Mouse (Mus musculus): ENCODE measurements around the gene Sdr39u1. TPM values are rescaled to one million over a fixed set of nuclear protein-coding genes. Genes with fewer than 3 reads are reported as not detected.

Gene Sdr39u1
- total RNA-seq (2021), result 100 to 1,000 TPM in 1 of 2 experiments, 10 to 100 TPM in 1; 90.9 to 109 TPM
- long read RNA-seq, experiment 1, transcript Sdr39u1-207 (5 exons, 867 nt), result minor isoform, 13 of 122 reads
- long read RNA-seq, experiment 1, transcript Sdr39u1-201 (6 exons, 1,255 nt), result major isoform, 78 of 122 reads
- long read RNA-seq, experiment 1, partial matches to known transcripts, result 5 of 122 reads
- long read RNA-seq, experiment 1, other reads (novel, unspliced or antisense), result 20 of 122 reads
- long read RNA-seq, experiment 2, transcript Sdr39u1-201 (6 exons, 1,255 nt), result major isoform, 58 of 76 reads
- long read RNA-seq, experiment 2, partial matches to known transcripts, result 4 of 76 reads
- long read RNA-seq, experiment 2, other reads (novel, unspliced or antisense), result 5 of 76 reads

DNA sequence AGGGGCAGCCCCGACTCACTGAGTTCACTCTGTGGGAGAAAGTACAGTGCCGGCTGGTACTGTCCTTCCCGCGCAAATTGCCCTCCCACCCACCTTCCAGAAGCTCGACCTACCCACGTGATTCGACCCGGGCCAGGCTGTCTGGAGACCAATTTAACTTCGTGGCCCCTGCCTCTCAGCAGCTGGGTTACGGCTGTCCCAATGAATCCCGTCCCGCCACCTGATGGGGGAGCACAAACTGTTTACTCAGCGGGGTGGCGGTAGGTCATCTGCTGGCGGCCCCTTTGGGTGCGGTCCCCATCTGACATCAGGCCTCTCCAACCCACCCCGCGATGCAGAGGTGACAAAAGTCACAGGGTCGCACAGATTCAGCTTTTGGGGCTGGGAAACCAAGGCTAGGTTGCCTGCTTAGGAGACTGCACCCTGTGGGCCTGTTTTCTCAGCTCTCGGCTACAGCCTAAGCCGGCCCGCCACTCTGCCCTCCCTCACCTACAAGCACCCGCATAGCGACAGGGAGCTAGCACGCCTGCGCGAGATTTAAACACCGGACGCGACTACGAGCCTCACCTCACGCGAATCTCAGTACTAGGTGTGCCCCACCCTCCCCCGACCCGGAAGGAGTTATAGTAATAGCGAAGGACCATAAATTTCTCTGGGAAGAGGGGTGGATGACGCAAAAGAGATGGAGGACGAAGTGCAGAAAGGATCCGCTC, at the start of gene Sdr39u1:
Gene Sdr39u1 (minus strand): TSS at position 593 of the 713 bp plus-strand sequence.
- DNase-seq, result peak; percentile 92

DNA sequence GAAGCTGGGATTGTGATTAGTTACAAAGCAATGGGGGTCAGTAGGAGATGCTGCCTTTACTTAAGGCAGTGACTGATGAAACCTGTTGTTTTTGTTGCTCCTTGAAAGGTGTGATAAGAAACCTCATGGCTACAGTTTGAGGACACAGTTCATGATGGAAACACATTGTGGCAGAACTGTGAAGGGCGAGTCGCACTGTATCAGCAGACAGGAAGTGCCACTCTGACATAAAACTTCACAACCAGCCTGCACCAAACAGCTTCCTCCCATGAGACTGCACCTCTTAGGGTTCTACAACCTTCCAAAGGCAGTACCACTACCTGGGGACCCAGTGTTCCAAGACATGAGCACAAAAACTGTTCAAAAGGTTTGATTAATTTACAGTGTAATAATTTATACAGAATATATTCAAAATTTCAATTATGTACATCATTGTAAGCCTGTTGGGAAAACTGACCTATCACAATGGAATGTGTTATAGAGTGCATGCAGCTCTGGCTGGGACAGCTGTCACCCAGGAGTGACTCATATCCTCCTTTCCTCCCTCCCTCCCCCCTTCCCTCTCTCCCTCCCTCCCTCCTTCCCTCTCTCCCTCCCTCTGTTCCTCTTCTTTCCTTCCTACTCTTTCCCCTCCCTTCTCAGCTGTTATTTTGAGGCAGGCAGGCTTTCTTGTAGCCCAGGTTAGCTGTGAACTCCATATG, 46.3 kb upstream of the Sdr39u1 start:
- no peak for DNase-seq

DNA sequence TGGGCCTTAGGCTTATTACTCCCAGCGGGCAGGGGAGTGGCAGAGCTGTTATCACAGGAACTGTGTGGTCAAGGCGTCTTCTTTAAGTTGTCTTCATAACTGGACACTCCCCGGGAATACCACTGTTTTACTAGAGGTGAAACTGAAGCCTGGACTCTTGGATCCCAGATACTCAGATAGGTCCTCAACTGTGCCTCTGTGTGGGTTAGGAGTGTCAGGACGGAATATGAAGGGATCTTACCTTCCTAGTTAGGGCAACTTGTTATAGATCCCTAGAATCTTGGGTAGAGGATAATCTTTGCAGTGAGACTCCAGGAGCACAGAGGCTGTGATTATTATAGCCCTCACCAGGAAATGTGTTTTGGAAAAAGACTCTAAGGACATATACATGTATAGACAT, 44.5 kb upstream of the Sdr39u1 start, which contains the start of gene Cma1:
Gene Cma1 (minus strand): TSS at position 101 of the 400 bp plus-strand sequence.
- no peak for DNase-seq

DNA sequence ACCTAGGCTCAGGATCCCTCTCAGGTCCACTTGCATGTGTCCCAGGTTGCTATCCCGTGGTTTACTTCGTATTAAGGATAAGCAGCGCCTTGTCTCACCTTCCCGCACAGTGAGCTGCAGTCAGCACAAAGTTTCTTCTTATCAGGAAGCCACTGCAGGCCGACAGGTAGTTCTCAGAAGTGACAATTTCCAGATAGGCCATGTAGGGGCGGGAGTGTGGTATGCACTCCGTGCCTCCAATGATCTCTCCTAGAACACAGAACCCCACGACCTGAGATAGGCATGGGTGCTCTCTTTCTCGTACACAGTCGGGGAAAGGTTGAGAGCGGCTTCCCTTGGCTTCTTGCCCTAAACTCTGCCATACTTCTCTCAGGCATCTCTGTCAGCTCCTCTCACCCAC, 43.5 kb upstream of the Sdr39u1 start:
- DNase-seq, result no peak

DNA sequence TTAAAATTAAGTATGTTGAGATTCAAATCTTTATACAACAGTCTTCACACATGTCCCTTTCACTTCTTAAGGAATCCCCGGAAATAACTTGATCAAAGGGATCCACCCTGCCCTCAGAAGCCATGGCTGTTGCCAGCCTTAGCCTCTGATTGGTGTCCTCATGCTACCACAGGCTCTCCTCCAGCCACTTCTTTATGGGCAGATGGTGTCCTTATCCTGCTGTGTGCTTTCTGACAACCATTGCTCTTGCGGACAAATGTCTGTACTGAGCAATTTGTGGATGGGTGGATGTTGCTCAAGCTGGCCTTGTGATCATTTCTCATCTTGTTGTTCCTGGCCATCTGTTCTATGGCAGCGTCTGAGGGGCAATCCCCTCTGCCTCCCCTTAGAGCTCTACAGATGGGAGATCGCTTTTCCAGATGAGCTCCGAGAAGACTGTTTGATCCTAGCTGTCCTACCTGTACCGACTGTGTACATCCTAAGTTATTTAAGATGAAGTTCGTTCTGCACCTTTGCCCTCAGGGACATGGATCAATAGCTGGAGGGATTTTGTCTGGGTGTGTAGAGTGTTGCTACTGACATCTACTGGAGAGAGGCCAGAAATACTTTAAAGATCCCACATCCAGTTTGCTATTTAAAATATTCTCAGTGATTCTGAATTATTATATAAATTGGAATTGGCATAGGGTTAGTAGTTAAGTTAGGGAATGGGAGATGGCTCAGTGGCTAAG, 40.1 kb upstream of the Sdr39u1 start:
- DNase-seq, result no peak

DNA sequence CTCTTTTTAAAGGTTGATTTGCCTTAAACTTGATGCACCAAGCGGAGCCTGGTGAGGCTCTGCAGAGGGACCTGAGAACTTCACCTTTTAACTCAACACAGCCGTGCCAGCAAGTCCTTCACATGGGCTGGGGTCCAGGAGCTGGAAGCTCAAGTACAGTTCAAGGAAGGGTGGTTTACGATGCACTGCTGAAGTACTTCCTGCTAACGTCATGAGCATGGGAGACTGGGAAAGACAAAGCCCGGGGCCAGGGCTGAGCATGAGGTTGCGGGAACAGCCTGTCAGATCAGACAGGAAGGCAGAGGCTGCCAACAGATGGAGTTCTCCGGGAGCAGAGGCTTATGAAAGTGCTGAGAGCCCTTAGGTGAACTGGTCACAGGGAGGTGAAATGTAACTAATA, 33.5 kb upstream of the Sdr39u1 start:
- DNase-seq, result peak; percentile 33

DNA sequence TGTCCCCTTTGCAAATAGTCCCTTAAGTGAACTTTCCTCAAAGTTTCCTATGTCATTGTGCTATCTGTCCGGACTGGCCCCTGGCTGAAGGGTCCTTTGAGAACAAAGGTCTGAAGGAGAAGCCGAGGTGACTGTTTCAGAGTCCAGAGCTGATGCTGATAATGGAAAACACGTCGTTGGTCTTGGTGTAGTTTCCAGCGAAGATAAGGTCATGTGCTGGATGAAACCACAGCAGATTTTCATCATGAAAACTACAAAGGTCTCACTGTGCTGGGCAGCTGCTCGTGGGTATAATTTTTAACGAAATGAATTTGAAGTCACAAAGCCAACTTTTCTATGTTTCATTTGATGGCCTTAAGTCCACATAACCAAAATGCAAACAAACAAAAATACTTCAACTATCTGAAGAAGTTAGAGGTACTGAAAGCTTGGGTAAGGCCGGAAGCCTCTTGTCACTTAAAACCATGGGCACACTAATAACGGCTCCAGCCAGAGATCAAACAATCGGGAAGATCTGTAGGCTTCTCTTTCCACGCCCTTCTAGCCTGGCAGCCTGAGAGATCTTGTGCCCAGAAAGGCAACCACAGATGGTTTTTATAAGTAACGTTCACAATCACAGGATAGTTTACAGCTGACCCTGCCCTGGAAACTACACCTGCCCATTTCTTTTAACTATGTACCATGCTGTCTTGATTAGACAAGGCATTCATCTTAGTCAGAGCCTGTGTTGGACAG, 29.3 kb upstream of the Sdr39u1 start:
- no peak for DNase-seq

DNA sequence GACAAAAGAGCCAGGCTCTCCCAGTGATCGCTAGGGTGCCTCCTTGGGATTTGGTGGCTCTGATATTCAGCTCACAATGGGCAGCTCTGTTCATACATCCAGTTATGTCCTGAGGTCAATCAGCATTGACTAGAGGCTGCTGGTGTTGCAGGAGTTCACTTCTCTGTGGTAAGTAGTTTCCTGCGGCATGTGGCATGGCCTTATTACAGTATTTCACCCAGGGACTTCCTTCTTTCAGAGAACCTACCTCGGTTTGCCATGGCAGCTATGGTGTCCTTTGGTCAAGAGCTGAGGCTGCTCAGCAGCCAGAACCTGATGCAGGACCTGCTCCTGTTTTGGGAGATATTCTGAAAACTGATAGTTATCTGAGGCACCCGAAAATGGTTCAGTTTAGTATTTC, 26.8 kb upstream of the Sdr39u1 start:
- DNase-seq, result no peak

DNA sequence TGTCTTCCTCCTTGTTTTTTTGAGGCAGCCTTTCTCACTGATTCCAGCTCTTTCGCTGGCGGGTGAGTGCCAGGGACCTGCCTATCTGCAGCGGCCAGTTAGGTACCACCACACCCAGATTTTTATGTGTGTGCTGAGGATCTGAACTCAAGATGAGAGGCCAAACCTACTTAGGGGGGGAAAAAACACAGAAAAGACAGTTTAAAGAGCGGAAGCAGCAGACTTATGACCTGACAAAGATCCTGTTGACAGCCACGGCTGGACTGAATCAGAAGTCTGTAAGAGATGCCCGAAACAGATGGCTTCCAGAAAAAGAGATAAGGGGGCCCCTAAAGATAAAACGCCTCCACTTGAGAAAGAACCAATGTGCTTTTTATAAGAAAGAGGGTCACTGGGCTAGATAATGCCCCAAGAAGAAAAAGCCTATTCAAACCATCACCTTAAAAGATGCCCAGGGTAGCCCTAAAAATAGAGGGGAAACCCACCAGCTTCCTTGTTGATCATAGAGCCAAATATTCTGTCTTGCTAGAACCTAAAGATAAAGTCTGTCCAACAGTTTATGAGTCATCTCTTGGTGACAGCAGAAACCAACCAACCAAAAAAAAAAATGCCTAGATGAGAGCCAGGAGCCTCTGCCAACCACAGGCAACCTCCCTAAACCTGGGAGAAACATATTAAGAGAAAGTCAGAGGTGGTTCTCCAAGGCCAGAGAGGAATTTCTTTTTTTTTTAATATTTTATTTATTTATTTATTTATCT, 22.6 kb upstream of the Sdr39u1 start:
- DNase-seq, result no peak

DNA sequence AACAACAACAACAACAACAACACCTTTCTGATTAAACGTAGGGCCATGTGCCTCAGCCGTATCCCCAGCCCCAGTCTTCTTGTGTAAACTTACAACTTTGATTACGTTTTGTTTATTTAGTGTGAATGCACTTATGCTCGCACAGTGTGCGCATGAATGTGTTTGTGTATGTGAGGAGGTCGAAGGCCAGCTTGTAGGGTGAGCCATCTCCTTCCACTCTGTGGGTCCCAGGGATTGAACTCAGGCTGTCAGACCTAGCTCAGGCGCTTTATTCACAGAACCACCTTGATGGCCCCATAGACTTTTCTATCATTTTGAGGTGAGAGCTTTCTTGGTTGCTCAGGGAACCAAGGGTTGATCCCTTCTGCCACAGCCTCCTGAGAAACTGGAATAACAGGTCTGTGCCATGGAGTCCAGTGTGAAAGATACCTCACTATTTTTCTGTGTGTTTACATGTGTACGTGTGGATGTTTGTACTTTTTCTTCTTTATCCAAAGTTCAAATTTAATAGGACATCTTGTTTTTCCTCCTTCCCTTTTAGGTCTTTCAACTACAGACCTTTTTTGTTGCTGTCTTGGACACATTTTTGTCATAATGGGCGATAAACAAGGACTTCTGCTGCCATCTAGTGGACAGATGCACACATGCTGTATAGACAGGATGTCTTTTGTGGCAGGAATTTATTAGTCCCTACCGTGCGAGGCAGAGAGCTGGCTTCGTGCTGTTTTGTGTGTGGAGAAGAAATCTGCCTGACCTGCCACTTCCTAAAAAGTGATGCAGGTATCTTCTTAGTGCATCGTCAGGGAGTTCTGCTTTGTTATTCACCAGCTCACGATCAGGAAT, 18.4 kb upstream of the Sdr39u1 start:
- peak; percentile 81 for DNase-seq

DNA sequence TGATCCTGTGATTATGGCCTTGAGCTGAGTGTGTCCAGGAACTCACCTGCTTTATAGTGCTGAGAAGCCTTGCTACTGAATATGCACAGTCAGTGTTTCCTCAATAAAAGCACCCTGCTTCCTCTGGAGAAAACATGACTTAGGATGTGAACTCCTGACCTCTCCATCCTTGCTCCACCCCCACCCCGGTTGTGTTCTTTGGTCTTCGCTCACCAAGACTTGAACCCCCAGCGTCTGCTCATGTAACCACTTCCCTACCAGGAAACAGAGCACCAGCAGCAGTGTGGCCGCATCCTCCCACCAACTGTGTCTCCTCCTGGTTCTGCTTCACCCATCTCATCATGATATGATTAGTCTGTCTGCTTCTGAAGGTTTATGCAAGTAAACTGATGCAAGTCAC, 13.3 kb upstream of the Sdr39u1 start:
- no peak for DNase-seq

DNA sequence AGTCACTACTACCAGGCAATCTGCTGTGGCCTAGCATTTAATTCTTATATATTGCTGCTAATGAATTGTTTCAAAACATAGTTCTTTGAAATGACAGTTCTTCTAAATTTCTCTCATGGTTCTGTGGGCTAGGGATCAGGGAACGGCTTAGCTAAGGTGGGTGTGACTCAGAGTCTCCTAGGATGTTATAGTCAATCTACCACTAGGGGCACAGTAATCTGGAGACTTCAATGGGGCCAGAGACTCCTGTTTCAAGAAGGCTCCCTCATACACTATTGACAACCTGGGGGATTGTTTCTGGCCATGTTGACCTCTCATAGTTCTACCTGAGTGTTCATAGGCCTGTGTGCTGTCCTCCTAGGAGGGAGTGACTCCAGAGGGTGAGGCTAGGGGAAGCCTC, 5.4 kb upstream of the Sdr39u1 start:
- no peak for DNase-seq

DNA sequence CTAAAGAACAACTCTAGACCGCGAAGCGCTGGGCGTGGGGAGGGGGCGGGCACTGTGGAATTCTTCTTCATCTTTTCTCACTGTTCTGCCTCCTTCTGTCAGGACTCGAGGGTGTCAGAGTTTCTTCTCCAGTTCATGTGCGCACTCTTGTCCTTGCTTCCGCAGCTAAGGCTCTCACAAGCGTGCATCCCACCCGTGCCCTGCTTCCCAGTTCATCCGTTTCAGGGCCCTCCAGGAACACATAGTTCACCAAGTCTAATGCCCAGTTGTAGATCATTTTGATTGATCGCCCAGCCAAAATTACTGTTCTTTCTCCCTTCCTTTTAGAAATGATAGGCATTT, 292 bp upstream of the Sdr39u1 start:
- no peak for DNase-seq

DNA sequence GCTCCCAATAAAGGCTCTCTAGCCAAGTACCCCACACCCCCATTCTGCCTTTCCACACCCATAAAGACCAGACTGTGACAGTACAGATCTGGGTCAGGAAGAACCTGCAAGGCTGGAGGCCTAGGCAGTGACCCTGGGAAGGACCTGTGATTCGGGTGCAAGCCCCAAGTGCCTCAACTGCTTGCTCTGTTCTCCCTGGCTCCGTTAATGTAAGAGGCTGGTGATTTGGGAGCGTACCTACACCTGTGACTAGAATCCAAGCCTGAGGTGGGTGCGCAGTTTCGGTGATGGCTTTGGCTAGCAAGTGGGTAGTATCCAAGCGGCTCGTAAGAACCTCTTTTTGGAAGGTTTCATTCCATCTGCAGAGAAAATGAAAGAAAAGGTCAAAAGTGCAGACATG, 1.1 kb downstream of the Sdr39u1 start:
- no peak for DNase-seq

DNA sequence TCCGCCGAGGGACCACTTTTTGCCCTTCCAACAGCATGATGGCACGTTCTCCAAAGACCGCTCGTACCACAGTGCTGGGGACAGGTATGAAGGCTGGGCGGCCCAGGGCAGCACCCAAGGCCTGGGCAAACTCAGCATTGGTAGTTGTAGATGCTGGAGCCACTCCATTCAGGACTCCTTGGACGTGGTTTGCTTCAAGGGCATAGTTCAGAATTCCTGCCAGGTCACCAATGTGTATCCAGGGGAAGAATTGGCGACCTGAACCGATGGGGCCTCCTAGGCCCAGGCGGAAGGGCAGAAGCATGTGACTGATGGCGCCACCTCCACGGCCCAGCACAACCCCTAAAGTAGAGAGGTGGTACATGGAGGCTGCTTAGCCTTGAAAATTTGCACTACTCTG, 2.4 kb downstream of the Sdr39u1 start:
- DNase-seq, result peak; percentile 44

DNA sequence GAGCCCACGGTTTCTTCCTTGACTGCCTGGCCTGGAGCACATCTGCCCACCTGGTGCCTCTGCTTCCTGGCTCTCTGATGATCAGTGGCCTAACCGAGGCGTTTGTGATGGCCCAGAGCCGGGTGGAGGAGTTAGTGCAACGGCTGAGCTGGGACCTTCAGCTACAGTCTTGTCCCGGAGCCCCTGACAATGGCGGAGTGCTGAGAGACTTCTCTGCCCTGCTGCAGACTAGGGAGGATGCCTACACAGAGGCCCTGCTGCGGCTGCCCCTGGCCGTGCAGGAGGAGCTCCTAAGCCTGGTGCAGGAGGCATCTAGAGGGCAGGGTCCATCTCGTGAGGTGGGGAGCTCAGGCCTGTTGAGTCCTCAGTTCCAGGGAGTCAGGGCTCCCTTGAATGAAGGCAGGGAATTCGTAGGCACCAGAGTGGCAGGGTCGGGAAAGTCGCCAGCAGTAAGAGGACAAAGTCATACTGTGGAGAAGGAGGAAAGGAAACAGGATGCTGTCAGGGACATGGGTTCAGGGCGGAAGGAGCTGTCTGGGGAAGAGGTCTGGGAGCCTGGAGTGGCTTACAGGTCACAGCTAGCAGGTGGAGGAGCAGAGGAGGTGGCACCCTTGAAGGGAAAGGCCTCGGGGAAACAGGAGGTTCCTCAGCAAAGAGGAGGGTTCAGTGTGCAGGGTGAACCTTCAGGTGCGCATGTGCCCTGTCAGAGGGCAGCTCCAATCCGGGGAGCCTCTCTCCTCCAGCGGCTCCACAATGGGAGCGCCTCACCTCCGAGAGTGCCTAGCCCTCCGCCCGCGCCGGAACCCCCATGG, 13.3 kb downstream of the Sdr39u1 start:
- DNase-seq, result no peak

DNA sequence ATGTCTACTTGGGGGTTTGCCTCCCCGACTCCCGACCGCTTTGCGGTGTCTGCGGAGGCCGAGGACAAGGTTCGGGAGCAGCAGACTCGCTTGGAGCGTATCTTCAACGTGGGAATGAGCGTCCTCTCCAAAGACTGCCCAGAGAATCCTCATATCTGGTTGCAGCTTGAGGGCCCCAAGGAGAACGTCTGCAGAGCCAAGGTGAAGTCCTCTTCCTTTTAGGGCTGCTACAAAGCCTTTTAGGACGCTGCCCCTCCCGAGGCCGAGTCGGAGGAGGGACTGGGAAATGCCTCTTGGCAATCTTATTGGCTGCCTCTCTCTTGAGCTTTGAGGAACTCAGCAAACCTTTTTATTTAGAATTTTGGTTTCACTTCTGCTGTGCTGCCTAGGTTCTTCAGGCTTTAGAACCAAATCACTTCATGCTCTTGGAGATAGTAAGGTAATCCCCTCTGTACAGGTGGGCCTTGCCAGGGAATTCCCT, 14.3 kb downstream of the Sdr39u1 start:
- peak; percentile 67 for DNase-seq

DNA sequence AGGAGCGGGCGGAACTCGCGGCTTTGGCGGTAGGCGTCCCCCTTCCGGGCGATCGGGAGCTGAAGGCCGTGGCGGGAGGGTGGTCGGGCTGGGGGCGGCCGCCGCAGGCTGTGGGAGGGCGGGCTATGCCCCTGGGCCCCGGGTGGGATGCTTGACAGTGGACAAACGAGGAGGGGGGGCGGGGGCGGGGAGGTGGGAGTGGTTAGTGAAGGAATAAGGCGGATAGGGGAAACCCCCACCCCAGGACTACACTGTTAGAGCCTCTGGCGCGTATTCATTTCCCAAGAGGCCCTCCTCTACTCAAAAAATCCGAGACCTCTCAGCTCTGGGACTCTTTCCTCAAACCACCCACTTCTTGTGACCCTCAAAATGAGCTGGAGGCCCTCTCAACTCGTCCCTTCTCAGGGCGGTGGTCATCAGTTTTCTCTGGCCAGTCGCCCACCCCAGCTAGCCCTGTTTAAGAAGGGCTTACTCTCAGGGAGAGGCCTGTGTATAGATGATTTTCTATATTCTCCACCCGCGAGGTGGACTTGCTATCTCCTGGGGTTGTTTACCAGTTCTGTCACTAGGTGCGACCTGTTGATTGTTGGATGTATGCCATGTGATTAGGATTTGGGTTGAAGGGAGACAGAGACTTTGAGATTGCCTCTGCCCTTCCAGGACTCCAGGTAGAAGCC, 14.8 kb downstream of the Sdr39u1 start:
- DNase-seq, result no peak
